Mouse (Mus musculus) frontal cortex, postnatal 25 days (tissue): ENCODE results near the gene Snx3.

ENCODE experiments used
- DNase-seq, 2 experiments: peaks; one replicate each; pipeline ENCODE4 v3.0.0; 2022; ENCODE audit warnings: low spot score in 2 of 2

Gene Snx3

GRCm38 (mm10) chr10:42510141-42510540 is 8.3 kb downstream of the Snx3 start:
- DNase-seq = no peak

DNA sequence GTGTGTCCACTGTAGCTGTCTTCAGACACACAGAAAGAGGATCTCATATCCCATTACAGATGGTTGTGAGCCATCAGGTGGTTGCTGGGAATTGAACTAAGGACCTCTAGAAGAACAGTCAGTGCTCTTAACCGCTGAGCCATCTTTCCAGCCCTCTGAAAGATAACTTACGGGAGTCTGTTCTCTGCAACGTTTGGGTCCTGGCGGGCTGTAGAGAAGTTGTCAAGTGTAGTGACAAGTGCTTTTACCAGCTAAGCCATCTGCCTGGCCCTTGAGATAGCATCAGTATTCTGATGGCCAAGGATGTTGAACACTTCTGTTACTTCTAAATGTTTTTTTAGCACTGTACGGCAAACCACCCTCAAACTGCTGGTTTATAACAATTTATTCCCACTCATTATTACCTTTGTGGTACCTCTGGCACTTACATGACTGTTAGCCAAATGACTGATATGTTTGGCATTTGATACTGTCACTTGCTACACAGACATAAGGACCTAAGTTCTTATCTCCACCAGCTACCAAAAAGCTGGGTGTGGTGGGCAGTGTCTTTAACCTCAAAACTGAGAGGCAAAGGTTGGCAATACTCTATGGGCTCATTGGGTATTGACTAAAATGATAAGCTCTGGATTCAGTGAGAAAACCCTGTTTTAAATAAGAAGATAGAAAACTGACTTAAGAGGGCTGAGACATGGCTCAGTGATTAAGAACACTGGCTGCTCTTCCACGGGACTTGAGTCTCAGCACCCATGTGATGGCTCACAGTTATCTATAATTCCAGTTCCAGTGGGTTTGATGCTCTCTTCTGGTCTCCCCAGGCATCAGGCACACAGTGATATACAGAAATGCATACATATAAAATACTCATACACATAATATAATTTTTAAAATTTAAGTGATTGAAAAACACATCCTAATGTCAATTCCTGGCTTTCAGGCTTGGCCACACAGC is 9.6 kb downstream of the Snx3 start:
- no peak for DNase-seq

DNA sequence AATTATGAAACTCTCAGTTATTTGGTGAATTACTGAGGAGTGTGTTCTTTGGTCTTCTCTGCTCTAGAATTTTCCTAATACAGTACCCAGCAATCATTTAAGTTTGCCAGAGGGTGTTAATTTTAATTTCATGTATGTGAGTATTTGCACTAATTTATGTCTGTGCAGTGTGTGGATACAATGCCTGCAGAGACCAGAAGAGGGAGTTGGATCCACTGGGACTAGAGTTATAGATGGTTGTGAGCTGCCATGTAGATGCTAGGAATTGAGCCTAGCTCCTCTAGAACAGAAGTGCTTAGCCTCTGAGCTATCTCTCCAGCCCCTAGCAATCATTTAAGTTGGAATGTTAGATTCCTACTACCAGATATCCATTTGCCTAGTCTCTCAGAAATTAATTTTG is 12.3 kb downstream of the Snx3 start:
- no peak for DNase-seq

- DNase-seq = no peak
Observed at GRCm38 (mm10) chr10:42518363-42518762, 16.5 kb downstream of the Snx3 start.

GRCm38 (mm10) chr10:42521315-42521981 is 19.6 kb downstream of the Snx3 start:
- DNase-seq = no peak

- no peak for DNase-seq
Observed at GRCm38 (mm10) chr10:42522912-42523311, 21.1 kb downstream of the Snx3 start.

GRCm38 (mm10) chr10:42523556-42524162 is 21.8 kb downstream of the Snx3 start:
- no peak for DNase-seq

GRCm38 (mm10) chr10:42525682-42526081 is 23.9 kb downstream of the Snx3 start:
- no peak for DNase-seq

GRCm38 (mm10) chr10:42533836-42534453 is 32.1 kb downstream of the Snx3 start:
- no peak for DNase-seq

- DNase-seq = no peak
Observed at GRCm38 (mm10) chr10:42537571-42538316, 35.9 kb downstream of the Snx3 start.

GRCm38 (mm10) chr10:42545707-42546503 is 44.1 kb downstream of the Snx3 start:
- DNase-seq = no peak

DNA sequence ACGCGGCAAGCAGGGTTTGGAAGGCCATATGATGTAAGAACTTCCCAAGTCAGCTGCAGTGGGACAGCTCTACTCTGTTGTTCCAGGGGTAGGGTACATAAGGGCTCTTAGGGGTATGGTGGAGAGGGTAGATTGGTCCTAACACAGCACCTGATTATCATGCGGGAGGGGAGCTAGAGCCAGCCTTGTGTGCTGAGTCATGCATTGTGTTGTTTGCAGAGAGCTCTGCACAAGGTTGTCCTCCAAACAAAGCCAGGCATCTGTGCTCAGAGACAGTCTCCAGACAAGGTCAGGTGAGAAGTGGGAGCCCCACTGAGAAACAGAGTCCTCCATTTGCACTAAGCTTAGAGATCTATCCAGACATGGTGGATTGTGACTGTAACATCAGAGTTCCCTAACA is 44.7 kb downstream of the Snx3 start:
- DNase-seq = no peak

GRCm38 (mm10) chr10:42559581-42560200 is 57.9 kb downstream of the Snx3 start:
- no peak for DNase-seq

DNA sequence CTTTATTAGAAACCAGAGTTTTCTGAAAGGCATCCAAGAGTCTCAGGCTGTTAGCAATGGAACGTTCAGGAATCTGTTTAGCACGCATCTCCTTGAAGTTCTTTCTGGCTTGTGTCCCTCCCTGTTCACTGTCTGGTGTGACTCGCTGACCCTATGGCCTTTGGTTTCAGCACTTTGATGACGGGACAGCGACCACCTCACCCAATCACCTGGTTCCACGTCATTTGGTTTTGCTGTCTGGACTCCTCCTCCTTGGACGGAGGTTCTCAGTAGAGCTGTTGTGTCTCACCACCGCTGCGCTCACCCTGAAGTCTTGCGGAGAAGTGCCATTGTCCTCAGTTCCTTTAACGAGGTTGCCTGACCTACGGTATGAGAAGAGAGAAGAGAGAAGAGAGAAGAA is 60.4 kb downstream of the Snx3 start:
- DNase-seq = no peak

- no peak for DNase-seq
Observed at GRCm38 (mm10) chr10:42572567-42572966, 70.7 kb downstream of the Snx3 start.

- DNase-seq = no peak
Observed at GRCm38 (mm10) chr10:42572971-42573370, 71.1 kb downstream of the Snx3 start.

- DNase-seq = no peak
Observed at GRCm38 (mm10) chr10:42574639-42575038, 72.8 kb downstream of the Snx3 start.

GRCm38 (mm10) chr10:42577525-42578280 is 75.9 kb downstream of the Snx3 start:
- no peak for DNase-seq

DNA sequence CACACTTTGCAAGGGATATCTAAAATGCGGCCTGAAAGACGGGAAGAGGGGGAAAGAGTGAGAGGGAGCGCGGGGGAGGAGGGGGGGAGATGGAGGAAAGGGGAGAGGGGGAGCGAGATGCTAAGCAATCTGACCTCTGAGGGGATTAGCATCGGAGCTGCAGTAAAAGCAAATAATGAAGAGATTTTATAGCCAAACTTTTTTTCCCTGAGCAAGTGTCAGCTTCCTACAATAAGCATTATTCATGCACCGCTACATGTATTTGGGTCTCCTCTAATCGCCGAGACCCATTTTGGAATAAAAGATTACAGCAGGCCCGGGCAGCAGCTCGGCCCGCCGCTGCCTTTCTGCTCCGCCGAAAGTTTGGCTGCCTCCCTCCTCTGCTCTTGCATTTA is 76.4 kb downstream of the Snx3 start:
- no peak for DNase-seq
